Mouse (Mus musculus) midbrain, postnatal 0 days (tissue): ENCODE results near the gene Flt1. TPM values are rescaled to one million over a fixed set of nuclear protein-coding genes. Genes with fewer than 3 reads are reported as not detected.
A peak's percentile ranks its signal among the peaks of the same experiment; 100 is the strongest.

Experiments
- ATAC-seq: fragments of 200-750 bp; cut with Nextera tagmentation; 2 replicates; pipeline ENCODE4 v1.8.0; 2017; ENCODE audit warnings: moderate number of reproducible peaks, mild to moderate bottlenecking, moderate TSS enrichment, moderate library complexity; ENCODE audit not compliant: low FRiP score
- DNase-seq: peaks from one replicate; pipeline ENCODE4 v3.0.0-alpha.2; 2015; ENCODE audit warnings: low spot score
- H3K27ac ChIP-seq: fragments of 300-500 bp; sonication (generic); 2 replicates; pipeline ENCODE4 v1.5.1; 2014; ENCODE audit warnings: low read depth, mild to moderate bottlenecking, low read length, mixed read lengths
- H3K27me3 ChIP-seq: fragments of 300-500 bp; sonication (generic); 2 replicates; pipeline ENCODE4 v1.6.1; 2014; ENCODE audit warnings: low read length, control low read depth, mixed read lengths; ENCODE audit not compliant: insufficient read depth
- H3K36me3 ChIP-seq: fragments of 300-500 bp; sonication (generic); 2 replicates; pipeline ENCODE4 v1.6.1; 2014; ENCODE audit warnings: low read length, control low read depth, mixed read lengths; ENCODE audit not compliant: insufficient read depth
- H3K4me1 ChIP-seq: fragments of 300-500 bp; sonication (generic); 2 replicates; pipeline ENCODE4 v1.6.1; 2014; ENCODE audit warnings: mild to moderate bottlenecking, control low read depth, antibody characterized with exemption, low read length, mixed read lengths; ENCODE audit not compliant: insufficient read depth
- H3K4me2 ChIP-seq: fragments of 300-500 bp; sonication (generic); 2 replicates; pipeline ENCODE4 v1.6.1; 2014; ENCODE audit warnings: low read depth, mild to moderate bottlenecking, low read length, mixed read lengths; ENCODE audit not compliant: poor library complexity, severe bottlenecking
- H3K4me3 ChIP-seq: fragments of 300-500 bp; sonication (generic); 2 replicates; pipeline ENCODE4 v1.5.1; 2014; ENCODE audit warnings: low read depth, mild to moderate bottlenecking, low read length, moderate library complexity
- H3K9ac ChIP-seq: fragments of 300-500 bp; sonication (generic); replicated peaks from 2 replicates; pipeline ENCODE4 v1.6.1; 2014; ENCODE audit warnings: mild to moderate bottlenecking, low read length, moderate library complexity, mixed read lengths; ENCODE audit not compliant: poor library complexity, severe bottlenecking
- H3K9me3 ChIP-seq: fragments of 300-500 bp; sonication (generic); 2 replicates; pipeline ENCODE4 v1.6.1; 2016; ENCODE audit warnings: low read length, control low read depth
- CTCF ChIP-seq: IDR thresholded peaks from 2 replicates; pipeline ENCODE4 v1.5.1; 2016; ENCODE audit warnings: antibody characterized with exemption, mild to moderate bottlenecking
- WGBS: fragments of 180-500 bp; shearing (Covaris S2); extraction: QIAGEN DNeasy Blood & Tissue Kit; methylation state at CpG from one replicate; pipeline ENCODE4 v1.1.7; 2014; 5-methylcytosine and 5-hydroxymethylcytosine counted together
- polyA plus RNA-seq: library from polyadenylated mRNA; unstranded; fragments of >200 nt; fragmentation: Nextera tagmentation; extraction: Ambion mirVana; gene quantifications from 2 replicates; pipeline ENCODE4 v1.2.1, GENCODE M21; 2015
- total RNA-seq: library from RNA; depleted of rRNA; stranded (reverse); fragments of >200 nt; gene quantifications from 2 replicates; pipeline ENCODE4 v1.2.3, GENCODE M21; 2014

Flt1 gene
- total and polyA plus RNA-seq, 2 experiments from 2014 or later = 9.0 to 15.2 TPM

DNA sequence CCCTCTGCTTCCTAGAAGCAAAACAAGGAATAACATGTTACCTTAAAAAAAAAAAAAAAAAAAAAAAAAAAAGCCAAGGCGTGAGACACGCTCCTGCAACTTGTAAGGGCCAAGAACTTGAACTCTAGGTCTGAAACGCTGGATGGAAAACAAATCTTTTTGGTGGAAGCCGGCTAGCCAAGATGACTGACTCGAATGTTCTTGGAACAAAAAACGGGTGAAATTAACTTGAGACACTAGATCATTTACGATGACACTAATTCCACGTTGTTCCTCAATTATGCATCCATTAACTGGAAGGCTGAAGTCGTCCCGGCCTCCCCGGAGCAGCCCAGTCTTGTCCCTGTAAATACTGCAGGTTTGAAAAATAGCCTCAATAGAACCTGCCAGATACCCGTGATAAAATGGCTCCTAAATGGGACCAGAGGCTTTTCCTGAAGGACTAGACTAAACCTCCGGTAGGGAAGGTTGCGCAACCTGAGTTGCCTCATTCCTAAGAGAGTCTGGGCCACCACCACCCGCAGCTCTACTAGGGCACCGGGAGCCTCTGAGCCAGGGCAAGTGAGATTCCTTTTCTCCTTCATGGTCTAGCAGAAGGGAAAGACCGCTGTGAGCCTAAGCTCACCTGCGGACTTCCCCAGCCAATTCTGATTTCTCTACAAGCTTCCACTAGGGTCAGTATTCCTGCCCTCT lies 1.0 kb upstream of the Flt1 start:
- no peak for ATAC-seq
- no peak for DNase-seq
- no peak overlapping the region for H3K9ac ChIP-seq
- H3K27ac ChIP-seq = no peak overlapping the region
- peaks cover 59% of the 10 kb centered on the region for H3K27me3 ChIP-seq
- no peak for TF ChIP-seq CTCF
- no peaks in the 10 kb centered on the region for H3K36me3 ChIP-seq
- H3K9me3 ChIP-seq = no peaks in the 10 kb centered on the region
- peaks cover 3% of the 10 kb centered on the region; the same call in 1 of the 2 replicates for H3K4me1 ChIP-seq
- WGBS = 2% methylated on average over 18 of the region's 18 CpGs
- H3K4me2 ChIP-seq = no peak overlapping the region
- H3K4me3 ChIP-seq = no peak overlapping the region

DNA sequence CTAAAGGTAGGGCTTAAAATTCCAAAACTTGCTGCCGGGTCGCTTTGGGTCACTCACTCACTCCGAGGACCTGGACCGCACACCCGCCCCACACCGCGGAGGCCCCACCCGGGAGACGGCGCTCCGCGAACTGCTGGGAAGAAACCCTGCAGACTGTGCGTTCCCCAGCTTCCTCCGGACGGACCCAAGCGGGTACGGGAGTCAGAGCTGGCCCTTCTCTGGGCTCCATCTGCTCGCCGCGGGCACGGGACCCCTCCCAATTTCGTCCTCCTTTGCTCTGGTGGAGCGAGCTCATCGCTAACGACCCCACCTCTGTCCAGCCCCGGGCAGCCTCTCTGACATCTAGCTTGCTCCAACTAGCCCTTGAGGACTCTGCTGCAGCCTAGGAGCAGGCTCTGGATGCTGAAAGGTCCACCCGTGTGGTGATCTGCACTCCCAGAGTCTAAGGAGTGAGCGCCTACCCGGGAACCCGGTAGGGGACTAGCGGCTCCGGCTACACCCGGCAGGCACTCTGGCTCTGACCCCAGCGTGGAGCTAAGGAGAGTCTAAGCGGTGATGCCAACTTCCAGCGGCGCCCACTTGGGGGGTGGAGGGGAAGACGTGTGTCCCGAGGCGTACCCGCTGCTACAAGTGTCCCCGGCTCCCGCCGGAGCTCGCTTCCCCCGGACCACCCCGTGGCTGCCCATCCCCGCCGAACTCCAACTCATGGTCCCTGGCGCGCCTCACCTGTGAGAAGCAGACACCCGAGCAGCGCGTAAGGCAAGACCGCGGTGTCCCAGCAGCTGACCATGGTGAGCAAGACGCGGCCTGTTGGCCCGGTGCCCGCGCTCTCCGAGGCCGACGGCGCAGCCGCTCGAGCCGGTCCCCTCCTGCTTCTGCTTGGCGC lies 623 bp downstream of the Flt1 start:
- Histone ChIP-seq H3K4me2 (peak overlapping the region; percentile 50), H3K36me3 (no peaks in the 10 kb centered on the region), H3K9me3 (no peaks in the 10 kb centered on the region), H3K9ac (peak overlapping the region; percentile 20), H3K27ac (no peak overlapping the region), H3K4me1 (peaks cover 3% of the 10 kb centered on the region; the same call in 1 of the 2 replicates), H3K4me3 (peak overlapping the region; percentile 35), H3K27me3 (peaks cover 69% of the 10 kb centered on the region)
- ATAC-seq (peak; percentile 47), DNase-seq (peak; percentile 34)
- no peak for TF ChIP-seq CTCF
- WGBS = under 1% methylated on average over 69 of the region's 69 CpGs

DNA sequence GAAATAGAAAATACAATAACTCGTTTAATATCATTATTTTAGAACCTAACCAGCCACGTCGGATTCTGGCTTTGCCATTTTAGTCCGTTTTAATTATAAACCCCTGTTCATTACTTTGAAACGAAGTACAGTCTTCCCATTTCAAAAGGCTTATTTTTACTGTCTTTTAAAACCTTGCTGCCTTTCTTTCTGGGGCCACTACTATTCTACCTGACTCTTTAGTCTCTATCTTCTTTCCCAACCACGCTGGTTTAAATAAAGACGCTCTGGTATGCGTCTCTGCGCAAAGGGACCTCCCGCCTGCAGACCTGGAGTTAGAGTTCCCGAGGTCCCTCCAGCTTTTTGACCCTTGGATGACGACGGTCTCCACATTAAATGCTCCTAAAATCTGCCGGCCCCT lies 1.4 kb downstream of the Flt1 start:
- under 1% methylated on average over 14 of the region's 14 CpGs for WGBS
- H3K4me2 ChIP-seq = no peak overlapping the region
- ATAC-seq (no peak), DNase-seq (no peak)
- peak overlapping the region; percentile 17; the same call in 1 of the 2 replicates for H3K4me3 ChIP-seq
- TF ChIP-seq CTCF = no peak
- peaks cover 3% of the 10 kb centered on the region; the same call in 1 of the 2 replicates for H3K4me1 ChIP-seq
- H3K9me3 ChIP-seq = no peaks in the 10 kb centered on the region
- peaks cover 71% of the 10 kb centered on the region for H3K27me3 ChIP-seq
- H3K36me3 ChIP-seq = no peaks in the 10 kb centered on the region
- H3K27ac ChIP-seq = no peak overlapping the region
- no peak overlapping the region for H3K9ac ChIP-seq

DNA sequence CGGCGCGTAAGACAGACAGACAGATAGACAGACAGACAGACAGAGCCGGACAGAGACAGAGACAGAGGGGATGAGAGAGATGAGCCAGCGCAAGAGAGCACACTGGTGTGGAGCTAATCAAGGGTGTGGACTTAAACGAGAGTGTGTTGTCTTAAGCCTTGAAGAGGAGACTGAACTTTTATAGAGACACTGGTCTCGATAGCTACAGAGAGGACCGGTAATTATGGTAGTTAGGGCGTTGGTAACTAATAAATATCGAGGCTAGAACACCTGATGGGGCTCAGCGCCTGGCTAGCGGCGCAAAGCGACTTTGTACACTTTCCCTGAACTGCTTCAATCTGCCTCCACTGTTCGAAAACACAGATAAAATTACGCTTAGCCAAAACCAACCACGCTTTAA lies 2.0 kb downstream of the Flt1 start:
- H3K4me3 ChIP-seq = 0 out of 2 replicates have a peak overlapping the region, but pooled peaks have one; percentile 3
- H3K27ac ChIP-seq = no peak overlapping the region
- peaks cover 3% of the 10 kb centered on the region; the same call in 1 of the 2 replicates for H3K4me1 ChIP-seq
- H3K36me3 ChIP-seq = no peaks in the 10 kb centered on the region
- no peak for TF ChIP-seq CTCF
- no peak for ATAC-seq
- DNase-seq = no peak
- no peak overlapping the region for H3K9ac ChIP-seq
- peaks cover 66% of the 10 kb centered on the region for H3K27me3 ChIP-seq
- no peaks in the 10 kb centered on the region for H3K9me3 ChIP-seq
- H3K4me2 ChIP-seq = no peak overlapping the region
- 5% methylated on average over 17 of the region's 17 CpGs for WGBS

DNA sequence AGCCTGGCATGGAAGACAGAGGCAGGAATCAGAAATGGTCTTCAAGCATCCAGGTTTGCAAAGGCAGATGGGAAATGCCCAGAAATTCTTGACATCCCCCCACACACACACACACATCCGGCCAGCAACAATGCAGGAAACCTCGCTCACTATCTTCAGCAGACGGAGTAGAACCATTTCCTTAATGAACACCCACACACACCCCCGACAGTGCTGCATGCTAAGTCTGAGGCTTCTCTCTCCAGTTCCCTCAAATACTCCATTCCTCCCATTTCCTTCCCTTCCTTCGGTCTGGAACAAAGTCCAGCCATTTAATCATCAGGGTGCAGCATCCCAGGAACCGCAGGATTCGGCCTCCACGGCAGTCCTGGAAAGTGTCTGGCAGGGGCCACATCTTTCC lies 4.4 kb downstream of the Flt1 start:
- no peak overlapping the region for H3K4me2 ChIP-seq
- peaks cover 3% of the 10 kb centered on the region; the same call in 1 of the 2 replicates for H3K4me1 ChIP-seq
- peaks cover 48% of the 10 kb centered on the region for H3K27me3 ChIP-seq
- H3K36me3 ChIP-seq = no peaks in the 10 kb centered on the region
- TF ChIP-seq CTCF = no peak
- H3K4me3 ChIP-seq = no peak overlapping the region
- H3K27ac ChIP-seq = no peak overlapping the region
- no peak for ATAC-seq
- 26% methylated on average over 8 of the region's 8 CpGs for WGBS
- H3K9me3 ChIP-seq = no peaks in the 10 kb centered on the region
- no peak for DNase-seq
- H3K9ac ChIP-seq = no peak overlapping the region

DNA sequence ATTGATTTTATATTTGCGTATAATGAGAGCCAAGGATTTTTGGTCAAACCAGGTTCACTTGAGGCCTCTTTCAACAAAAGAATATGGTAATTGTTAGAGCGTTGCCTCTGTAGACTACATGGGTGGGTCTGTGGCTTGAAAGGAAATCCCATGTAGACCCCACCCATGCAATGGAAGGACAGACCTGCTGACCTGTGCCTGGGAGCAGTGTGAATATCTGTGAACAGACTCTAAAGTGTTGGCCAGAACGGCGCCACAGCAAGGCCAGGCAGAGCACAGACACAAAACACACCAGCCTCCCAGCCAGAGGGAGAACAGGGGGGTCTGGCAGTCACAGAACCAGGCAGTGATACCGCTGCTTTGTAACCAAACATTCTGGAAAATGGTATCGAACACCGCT lies 7.5 kb downstream of the Flt1 start:
- Histone ChIP-seq H3K9me3 (no peaks in the 10 kb centered on the region), H3K36me3 (no peaks in the 10 kb centered on the region), H3K4me1 (no peaks in the 10 kb centered on the region), H3K9ac (no peak overlapping the region), H3K27ac (no peak overlapping the region), H3K27me3 (peaks cover 22% of the 10 kb centered on the region), H3K4me3 (no peak overlapping the region), H3K4me2 (no peak overlapping the region)
- DNase-seq = no peak
- ATAC-seq = no peak
- 83% methylated on average over 7 of the region's 7 CpGs for WGBS
- TF ChIP-seq CTCF = no peak
